Mouse (Mus musculus): Measurements from ENCODE around the gene Adssl1. TPM values are rescaled to one million over a fixed set of nuclear protein-coding genes. Genes with fewer than 3 reads are reported as not detected.
A peak's percentile ranks its signal among the peaks of the same experiment; 100 is the strongest.

Gene Adssl1
- total and polyA plus RNA-seq, 3 experiments, result 0.05 TPM; not detected in 2

GRCm38 (mm10) chr12:112587125-112588124 is 32.4 kb upstream of the Adssl1 start:
- ATAC-seq (ENCODE audit: extremely low read depth, insufficient number of reproducible peaks, low FRiP score, poor library complexity, severe bottlenecking) (no peak), DNase-seq (ENCODE audit: low spot score) (no peak)
- no peaks in the 10 kb centered on the region for H3K9me3 ChIP-seq (replicated peaks)
- peaks cover 58% of the 10 kb centered on the region for H3K4me1 ChIP-seq (ENCODE audit: insufficient read depth, low read depth, low read length)
- H3K27me3 ChIP-seq (ENCODE audit: insufficient read depth, low read length), result peaks cover 70% of the 10 kb centered on the region
- H3K4me3 ChIP-seq (ENCODE audit: low read depth, low read length), result no peak overlapping the region
- peaks cover 20% of the 10 kb centered on the region for H3K36me3 ChIP-seq (replicated peaks)
- TF ChIP-seq POLR2AphosphoS5 (IDR thresholded peaks at IDR 0.05; ENCODE audit: insufficient replicate concordance, low read depth, low read length), result no peak
- TF ChIP-seq GATA1 (IDR thresholded peaks at IDR 0.05; ENCODE audit: borderline replicate concordance, low read length), result no peak
- TF ChIP-seq TAL1 (conservative IDR thresholded peaks at IDR 0.05; ENCODE audit: low read depth, low read length), result no peak
- no peak for TF ChIP-seq GATA2 (IDR thresholded peaks at IDR 0.05; ENCODE audit: borderline replicate concordance, low read depth, low read length)
- TF ChIP-seq CTCF (IDR thresholded peaks at IDR 0.05; ENCODE audit: low read depth, low read length), result no peak

- H3K4me1 ChIP-seq (ENCODE audit: insufficient read depth, low read depth, low read length), result peaks cover 67% of the 10 kb centered on the region
- peak; percentile 78 for DNase-seq (ENCODE audit: low spot score)
- ATAC-seq (ENCODE audit: extremely low read depth, insufficient number of reproducible peaks, low FRiP score, poor library complexity, severe bottlenecking), result peak; percentile 67
These were observed 31.2 kb upstream of the Adssl1 start, which contains the start of gene Inf2 for GRCm38 (mm10) chr12:112588426-112589256. Gene Inf2 (plus strand): TSS chr12:112588784.

GRCm38 (mm10) chr12:112589491-112590191 is 30.2 kb upstream of the Adssl1 start:
- H3K4me1 ChIP-seq (ENCODE audit: insufficient read depth, low read depth, low read length), result peaks cover 77% of the 10 kb centered on the region
- ATAC-seq (ENCODE audit: extremely low read depth, insufficient number of reproducible peaks, low FRiP score, poor library complexity, severe bottlenecking), result no peak
- DNase-seq (ENCODE audit: low spot score), result no peak
- peaks cover 40% of the 10 kb centered on the region for H3K36me3 ChIP-seq (replicated peaks)
- peaks cover 66% of the 10 kb centered on the region for H3K27me3 ChIP-seq (ENCODE audit: insufficient read depth, low read length)
- peak overlapping the region; percentile 73 for H3K4me3 ChIP-seq (ENCODE audit: low read depth, low read length)
- TF ChIP-seq CTCF (IDR thresholded peaks at IDR 0.05; ENCODE audit: low read depth, low read length) (no peak), TAL1 (conservative IDR thresholded peaks at IDR 0.05; ENCODE audit: low read depth, low read length) (no peak), POLR2AphosphoS5 (IDR thresholded peaks at IDR 0.05; ENCODE audit: insufficient replicate concordance, low read depth, low read length) (no peak), GATA2 (IDR thresholded peaks at IDR 0.05; ENCODE audit: borderline replicate concordance, low read depth, low read length) (no peak), GATA1 (IDR thresholded peaks at IDR 0.05; ENCODE audit: borderline replicate concordance, low read length) (no peak)
- no peaks in the 10 kb centered on the region for H3K9me3 ChIP-seq (replicated peaks)

More at GRCm38 (mm10) chr12:112588426-112589256, 31.2 kb upstream of the Adssl1 start, which contains the start of gene Inf2:
- H3K27me3 ChIP-seq (ENCODE audit: insufficient read depth, low read length), result peaks cover 69% of the 10 kb centered on the region
- no peak for TF ChIP-seq CTCF (IDR thresholded peaks at IDR 0.05; ENCODE audit: low read depth, low read length)
- TF ChIP-seq POLR2AphosphoS5 (IDR thresholded peaks at IDR 0.05; ENCODE audit: insufficient replicate concordance, low read depth, low read length), result no peak
- TF ChIP-seq GATA1 (IDR thresholded peaks at IDR 0.05; ENCODE audit: borderline replicate concordance, low read length), result no peak
- peak; percentile 50 for TF ChIP-seq TAL1 (conservative IDR thresholded peaks at IDR 0.05; ENCODE audit: low read depth, low read length)
- peak within 1 kb of the TSS; percentile 73 for H3K4me3 ChIP-seq (ENCODE audit: low read depth, low read length)
- H3K36me3 ChIP-seq (replicated peaks), result peaks cover 32% of the 10 kb centered on the region
- no peaks in the 10 kb centered on the region for H3K9me3 ChIP-seq (replicated peaks)

GRCm38 (mm10) chr12:112590566-112591239 is 29.1 kb upstream of the Adssl1 start:
- H3K36me3 ChIP-seq (replicated peaks), result peaks cover 46% of the 10 kb centered on the region

GRCm38 (mm10) chr12:112591240-112591639 is 28.6 kb upstream of the Adssl1 start:
- ATAC-seq (ENCODE audit: extremely low read depth, insufficient number of reproducible peaks, low FRiP score, poor library complexity, severe bottlenecking), result no peak
- no peaks in the 10 kb centered on the region for H3K9me3 ChIP-seq (replicated peaks)
- peaks cover 53% of the 10 kb centered on the region for H3K27me3 ChIP-seq (ENCODE audit: insufficient read depth, low read length)
- H3K4me3 ChIP-seq (ENCODE audit: low read depth, low read length), result no peak overlapping the region
- no peak for TF ChIP-seq CTCF (IDR thresholded peaks at IDR 0.05; ENCODE audit: low read depth, low read length)
- no peak for TF ChIP-seq GATA1 (IDR thresholded peaks at IDR 0.05; ENCODE audit: borderline replicate concordance, low read length)
- no peak for TF ChIP-seq TAL1 (conservative IDR thresholded peaks at IDR 0.05; ENCODE audit: low read depth, low read length)
- no peak for TF ChIP-seq POLR2AphosphoS5 (IDR thresholded peaks at IDR 0.05; ENCODE audit: insufficient replicate concordance, low read depth, low read length)
- TF ChIP-seq GATA2 (IDR thresholded peaks at IDR 0.05; ENCODE audit: borderline replicate concordance, low read depth, low read length), result no peak
- peaks cover 47% of the 10 kb centered on the region for H3K36me3 ChIP-seq (replicated peaks)
- H3K4me1 ChIP-seq (ENCODE audit: insufficient read depth, low read depth, low read length), result peaks cover 87% of the 10 kb centered on the region
- no peak for DNase-seq (ENCODE audit: low spot score)

More at GRCm38 (mm10) chr12:112590566-112591239, 29.1 kb upstream of the Adssl1 start:
- DNase-seq (ENCODE audit: low spot score), result no peak
- no peak for TF ChIP-seq TAL1 (conservative IDR thresholded peaks at IDR 0.05; ENCODE audit: low read depth, low read length)
- no peak for TF ChIP-seq GATA1 (IDR thresholded peaks at IDR 0.05; ENCODE audit: borderline replicate concordance, low read length)
- no peak for TF ChIP-seq GATA2 (IDR thresholded peaks at IDR 0.05; ENCODE audit: borderline replicate concordance, low read depth, low read length)
- TF ChIP-seq CTCF (IDR thresholded peaks at IDR 0.05; ENCODE audit: low read depth, low read length), result no peak
- no peak overlapping the region for H3K4me3 ChIP-seq (ENCODE audit: low read depth, low read length)
- no peak for ATAC-seq (ENCODE audit: extremely low read depth, insufficient number of reproducible peaks, low FRiP score, poor library complexity, severe bottlenecking)
- no peaks in the 10 kb centered on the region for H3K9me3 ChIP-seq (replicated peaks)
- peaks cover 87% of the 10 kb centered on the region for H3K4me1 ChIP-seq (ENCODE audit: insufficient read depth, low read depth, low read length)
- H3K27me3 ChIP-seq (ENCODE audit: insufficient read depth, low read length), result peaks cover 58% of the 10 kb centered on the region

All from G1E (cell line).